8 mouse cellular contexts compared by ENCODE assay signal in the genomic region with DNA sequence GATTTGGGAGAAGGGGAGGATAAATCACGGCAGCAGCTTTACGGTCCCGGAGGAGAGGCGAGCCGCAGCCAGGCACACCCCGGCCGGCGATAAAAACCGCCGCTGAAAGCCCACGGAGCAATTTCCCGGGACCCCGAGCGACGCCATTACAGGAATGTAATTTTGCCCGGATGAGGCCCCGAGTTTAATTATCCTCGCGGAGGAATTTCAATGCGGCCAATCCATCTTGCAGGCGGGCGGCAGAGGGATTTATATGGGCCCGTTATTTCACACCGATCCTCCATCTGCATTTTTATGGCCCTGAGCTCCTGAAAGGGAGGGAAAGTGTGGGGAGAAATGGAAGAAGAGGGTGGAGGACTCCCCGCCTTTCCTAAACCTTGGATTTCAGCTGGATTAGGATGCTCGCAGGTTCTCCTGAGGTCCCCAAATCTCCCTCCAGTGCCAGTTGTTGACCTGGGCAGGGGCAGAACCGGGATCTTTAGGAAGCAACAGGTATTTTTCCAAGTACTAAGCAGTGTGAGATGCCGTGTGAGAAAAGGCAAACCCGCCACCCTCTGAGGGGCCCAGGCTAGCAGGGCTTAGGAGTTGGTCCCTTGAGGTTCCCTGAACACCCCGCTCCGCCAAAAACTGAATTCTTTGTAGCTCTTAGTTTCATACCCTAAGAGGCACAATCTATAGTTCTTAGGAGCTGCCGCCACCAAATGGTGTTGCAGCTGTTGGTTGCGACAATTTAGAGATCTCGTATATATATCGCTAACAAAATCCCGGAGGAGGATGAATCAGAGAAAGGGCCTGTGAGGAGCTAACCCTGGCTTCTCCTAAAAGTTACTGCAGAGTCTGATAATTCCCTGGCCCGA. TPM values are rescaled to one million over a fixed set of nuclear protein-coding genes. Genes with fewer than 3 reads are reported as not detected.
DNase-seq lines count a peak whose midpoint lies in the region; ATAC-seq and TF ChIP-seq lines count a peak whose summit lies in the region.

A gene (minus strand): TSS at position 138 of the 857 bp plus-strand sequence.

- 6% methylated on average over 37 of the region's 37 CpGs for WGBS in heart, adult 2 months
- WGBS in limb, embryonic 14.5 days = under 1% methylated on average over 37 of the region's 37 CpGs
- WGBS in midbrain, embryonic 15.5 days = 2% methylated on average over 37 of the region's 37 CpGs

- peak within 1 kb of the TSS; percentile 52 for H3K4me3 ChIP-seq in heart, adult 2 months
- peak within 1 kb of the TSS; percentile 78 for H3K4me3 ChIP-seq in limb, embryonic 14.5 days (replicated peaks; ENCODE audit: low read length)
- H3K4me3 ChIP-seq in midbrain, embryonic 15.5 days = peak within 1 kb of the TSS; percentile 82

- no peak for TF ChIP-seq CTCF in heart, adult 2 months (IDR thresholded peaks at IDR 0.05)

- peak within 1 kb of the TSS; percentile 89 for H3K4me2 ChIP-seq in limb, embryonic 14.5 days (replicated peaks; ENCODE audit: low read depth, low read length, severe bottlenecking)
- peak within 1 kb of the TSS; percentile 76 for H3K4me2 ChIP-seq in midbrain, embryonic 15.5 days

- peak within 1 kb of the TSS; percentile 97 for H3K27ac ChIP-seq in heart, adult 2 months
- peak within 1 kb of the TSS; percentile 100 for H3K27ac ChIP-seq in limb, embryonic 14.5 days (replicated peaks; ENCODE audit: low read depth, low read length)
- H3K27ac ChIP-seq in midbrain, embryonic 15.5 days = peak within 1 kb of the TSS; percentile 97

- H3K36me3 ChIP-seq in heart, adult 2 months (ENCODE audit: control insufficient read depth, insufficient read depth, low read length) = no peaks in the 10 kb centered on the region; the same call in 1 of the 2 replicates
- peaks cover 13% of the 10 kb centered on the region for H3K36me3 ChIP-seq in limb, embryonic 14.5 days (ENCODE audit: control insufficient read depth, insufficient read depth, low read length)
- no peaks in the 10 kb centered on the region for H3K36me3 ChIP-seq in midbrain, embryonic 15.5 days (replicated peaks)

- peak within 1 kb of the TSS; percentile 91 for H3K9ac ChIP-seq in heart, adult 2 months (ENCODE audit: low read depth, low read length)
- peak within 1 kb of the TSS; percentile 90 for H3K9ac ChIP-seq in limb, embryonic 14.5 days (ENCODE audit: low read depth, low read length, severe bottlenecking)
- H3K9ac ChIP-seq in midbrain, embryonic 15.5 days = peak within 1 kb of the TSS; percentile 70

- H3K79me2 ChIP-seq in heart, adult 2 months (replicated peaks; ENCODE audit: control insufficient read depth, insufficient read depth, low read length) = peaks cover 5% of the 10 kb centered on the region

- intact Hi-C loops in heart, adult 2 months (cut with DNase I) = loop anchor here (5.0 to 10.0 kb wide), 2 partner anchors 80 to 598 kb away; a partner anchor contains a TSS

- H3K4me1 ChIP-seq in heart, adult 2 months (ENCODE audit: control insufficient read depth, insufficient read depth, low read length) = peaks cover 3% of the 10 kb centered on the region
- H3K4me1 ChIP-seq in limb, embryonic 14.5 days (ENCODE audit: control insufficient read depth, insufficient read depth, low read length) = peaks cover 28% of the 10 kb centered on the region
- H3K4me1 ChIP-seq in midbrain, embryonic 15.5 days = peaks cover 41% of the 10 kb centered on the region

- ATAC-seq in limb, embryonic 14.5 days (ENCODE audit: low FRiP score, low read depth) = peak; percentile 3; the same call in 1 of the 2 replicates
- ATAC-seq in midbrain, embryonic 15.5 days (replicated peaks) = no peak

- H3K9me3 ChIP-seq in limb, embryonic 14.5 days (ENCODE audit: control insufficient read depth, low read length) = no peaks in the 10 kb centered on the region
- no peaks in the 10 kb centered on the region for H3K9me3 ChIP-seq in midbrain, embryonic 15.5 days

- TF ChIP-seq POLR2A in heart, adult 2 months (IDR thresholded peaks at IDR 0.05; ENCODE audit: insufficient read depth, low read depth, low read length) = peak; percentile 34; the same call in 1 of the 2 replicates
- TF ChIP-seq POLR2A in limb, embryonic 14.5 days (IDR thresholded peaks at IDR 0.05; ENCODE audit: borderline replicate concordance, extremely low read depth, insufficient read depth, insufficient read length) = no peak

- TF ChIP-seq EP300 in heart, adult 2 months (IDR thresholded peaks at IDR 0.05; ENCODE audit: insufficient read depth, low read depth, low read length) = no peak

- H3K27me3 ChIP-seq in heart, adult 2 months (ENCODE audit: control insufficient read depth, insufficient read depth, low read length) = no peaks in the 10 kb centered on the region
- no peaks in the 10 kb centered on the region for H3K27me3 ChIP-seq in limb, embryonic 14.5 days (ENCODE audit: control insufficient read depth, insufficient read depth, low read length)
- H3K27me3 ChIP-seq in midbrain, embryonic 15.5 days (replicated peaks) = no peaks in the 10 kb centered on the region

- DNase-seq in 3T3-L1 (ENCODE audit: low read depth, low spot score) (peak; percentile 72), ZHBTc4 (ENCODE audit: low read depth, low spot score) (peak; percentile 54)
- peak; percentile 78 for DNase-seq in embryo, embryonic 9.5 days (ENCODE audit: extremely low spot score)
- peak; percentile 56 to 69 for DNase-seq in heart, adult 2 months
- DNase-seq in kidney, adult 11 months = peak; percentile 45
- DNase-seq in limb, embryonic 14.5 days (ENCODE audit: low spot score) = peak; percentile 67
- peak; percentile 71 for DNase-seq in testis, postnatal 10 days (ENCODE audit: low spot score)

RNA-seq across cellular contexts. Expression of the gene that starts here (rescaled TPM):
- total RNA-seq in heart, adult 2 months (2021) = 10 to 100 TPM; 30.6 to 33.5 TPM
- polyA plus RNA-seq in heart, adult 2 months (2012; rRNA removed) = 417 and 578 TPM in 2 replicates
- polyA plus RNA-seq in limb, embryonic 14.5 days (2012; rRNA removed) = 635 and 699 TPM in 2 replicates
- 73.6 and 78.4 TPM in 2 replicates for polyA plus RNA-seq in limb, embryonic 14.5 days (2014; fragmentation: Nextera tagmentation; extraction: Ambion mirVana)
- 39.5 and 43.4 TPM in 2 replicates for polyA plus RNA-seq in midbrain, embryonic 15.5 days (2015; fragmentation: Nextera tagmentation; extraction: Ambion mirVana)
